Mouse (Mus musculus): ENCODE measurements around the gene Klri2.
"Not testable (repeated sequence)": the region's sequence is repeated elsewhere in the genome, so short reads cannot be mapped to it uniquely, and the experiment has no call there.

Gene Klri2

DNA sequence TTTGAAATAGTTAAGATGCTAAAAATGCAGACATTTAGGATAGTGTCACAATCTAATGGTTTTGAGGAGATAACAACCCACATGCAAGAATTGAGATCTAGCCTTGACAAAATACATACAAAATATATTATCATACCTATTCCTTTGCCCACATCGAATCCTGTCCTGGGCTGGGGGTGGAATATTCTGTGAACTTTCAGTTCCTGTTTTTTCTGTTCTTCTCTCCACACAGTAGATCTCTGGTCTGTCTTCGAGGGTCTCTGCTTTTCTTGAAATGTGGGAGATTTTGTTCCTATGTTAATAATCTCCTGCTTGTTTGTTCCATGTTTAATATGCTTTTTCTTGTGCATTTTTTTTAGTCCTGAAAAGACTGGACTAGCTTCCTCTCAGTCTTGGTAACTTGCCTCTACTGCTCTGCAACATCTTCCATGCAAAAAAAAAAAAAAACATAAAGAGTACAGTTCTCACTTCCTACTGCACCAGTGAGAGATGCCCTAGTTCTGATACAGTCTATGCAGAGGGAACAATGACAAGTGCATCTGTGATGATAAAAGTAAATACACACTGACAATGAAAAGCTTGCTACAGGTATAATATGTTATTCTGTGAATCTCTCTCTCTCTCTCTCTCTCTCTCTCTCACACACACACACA lies at the start of gene Klri2:
TSS of gene Klri2 (minus strand) at position 416 of the 653 bp plus-strand sequence.
- no peak for DNase-seq

DNA sequence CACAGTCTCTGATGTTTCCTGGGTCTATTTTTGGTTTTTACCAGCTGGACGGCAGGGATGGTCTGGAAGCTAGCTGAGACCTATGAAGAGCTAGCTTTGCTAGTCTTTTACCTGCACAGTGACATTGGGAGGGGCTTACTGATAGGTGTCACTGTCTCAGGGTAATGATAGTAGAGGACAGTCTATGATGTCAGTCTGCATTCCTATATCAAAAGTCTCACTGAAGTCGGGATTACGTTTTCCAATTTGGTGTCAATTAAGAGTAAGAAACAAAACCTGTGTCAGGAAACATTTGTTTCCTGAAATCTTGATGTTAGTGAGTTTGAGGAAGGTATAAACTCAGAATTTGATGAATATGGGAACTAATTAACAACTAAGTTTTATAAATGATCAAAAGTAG lies 43.9 kb upstream of the Klri2 start, which contains the start of gene Gm156:
TSS of gene Gm156 (minus strand) at position 101 of the 400 bp plus-strand sequence.
- not testable (repeated sequence) for DNase-seq

DNA sequence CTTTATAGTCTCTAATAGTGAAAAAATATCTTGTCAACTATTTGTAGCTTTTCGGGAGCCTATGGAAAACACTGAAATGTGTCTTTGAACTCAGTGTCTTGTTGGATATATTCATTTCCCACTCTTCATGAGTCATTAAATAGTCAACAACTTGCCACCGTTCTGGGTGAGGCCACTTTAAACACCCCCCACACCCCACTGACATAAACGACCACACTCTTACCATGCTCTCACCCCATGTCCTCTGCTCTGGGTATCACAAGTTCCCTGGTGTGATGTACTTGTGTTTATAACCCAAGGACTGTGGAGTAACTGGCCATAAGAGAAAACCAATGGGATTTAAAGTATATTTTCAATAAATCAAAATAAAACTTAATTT lies 7.4 kb upstream of the Klri2 start:
- DNase-seq: no peak

DNA sequence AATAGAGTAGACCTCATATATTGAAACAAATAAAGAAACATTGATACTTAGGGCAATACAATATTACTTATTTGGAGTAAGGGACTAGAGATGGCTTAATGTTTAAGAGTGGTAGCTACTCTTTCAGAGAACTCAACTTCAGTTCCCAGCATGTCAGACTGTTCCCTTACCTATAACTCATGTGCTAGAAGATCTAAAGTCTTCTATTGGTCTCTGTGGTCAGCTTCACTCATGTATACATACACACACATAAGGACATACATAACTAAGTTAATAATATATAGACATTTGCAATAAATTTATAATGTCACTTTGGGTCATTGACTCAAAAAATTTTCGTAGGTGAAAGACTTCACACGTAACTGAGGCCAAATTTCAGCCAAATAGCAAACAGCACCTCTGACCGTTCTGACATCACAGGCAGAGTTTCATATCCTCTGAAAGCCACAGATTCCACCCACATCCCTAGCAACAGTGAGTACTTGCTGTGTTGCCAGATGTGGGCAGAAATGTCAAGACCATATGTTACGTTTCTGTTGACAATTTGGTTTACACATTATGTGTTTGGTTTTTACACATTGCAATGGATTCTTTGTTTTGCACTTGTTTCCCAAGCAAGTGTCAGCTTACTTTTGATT lies 6.9 kb upstream of the Klri2 start:
- no peak for DNase-seq

DNA sequence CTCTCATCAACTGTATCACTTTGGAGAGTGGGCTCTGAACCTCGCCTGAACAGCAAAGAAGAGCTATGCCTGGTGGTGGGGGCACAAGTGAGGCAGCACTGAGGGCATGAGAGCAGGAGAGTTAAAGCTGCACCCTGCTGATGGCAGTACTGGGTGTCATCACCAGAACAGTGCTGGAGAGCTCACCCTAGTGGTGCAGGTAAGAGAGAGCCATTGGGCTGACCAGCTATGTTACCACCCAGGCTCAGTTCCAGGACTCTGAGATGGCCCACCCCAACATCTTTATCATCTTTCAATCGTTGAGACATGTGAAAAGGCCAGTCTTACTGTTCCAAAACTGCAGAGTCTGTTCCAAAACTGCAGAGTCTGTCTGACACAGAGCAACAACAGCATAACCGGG lies 5.9 kb upstream of the Klri2 start:
- no peak for DNase-seq

DNA sequence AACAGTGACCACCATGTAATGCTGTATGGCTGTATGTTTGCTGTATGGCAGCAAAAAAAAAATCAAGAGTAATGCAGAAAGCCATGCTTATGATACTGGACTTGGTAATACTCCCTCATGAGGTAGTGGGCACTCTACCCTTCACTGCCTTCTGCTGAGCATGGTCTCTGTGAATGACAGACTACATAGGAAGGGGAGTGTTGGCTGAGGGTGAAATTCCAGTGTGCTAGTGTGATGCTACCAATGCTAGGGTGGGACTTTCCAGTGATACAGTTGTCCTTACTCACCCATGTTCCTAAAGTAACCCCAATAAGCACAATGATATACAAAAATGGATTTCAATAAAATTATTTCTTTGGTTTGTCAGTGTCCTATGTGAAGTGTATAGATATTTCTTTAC lies 3.9 kb downstream of the Klri2 start:
- DNase-seq: no peak

DNA sequence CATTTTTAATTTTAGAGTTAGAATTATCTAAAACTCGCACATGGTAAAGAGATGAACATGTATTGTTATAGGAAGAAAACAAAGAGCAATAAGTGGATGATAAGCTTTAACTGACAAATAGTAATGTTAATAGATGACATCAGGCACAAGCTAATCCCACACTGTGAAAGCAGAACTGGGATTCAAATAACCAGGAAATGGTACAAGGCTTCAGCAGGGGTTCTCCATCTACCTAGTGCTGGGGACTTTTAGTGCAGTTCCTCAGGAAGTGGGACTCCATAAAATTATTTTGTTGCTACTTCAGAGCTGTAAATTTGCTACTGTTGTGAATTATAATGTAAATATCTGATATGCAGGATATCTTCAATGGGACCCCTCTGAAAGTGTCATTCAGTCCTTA lies 13.0 kb downstream of the Klri2 start:
- no peak for DNase-seq

DNA sequence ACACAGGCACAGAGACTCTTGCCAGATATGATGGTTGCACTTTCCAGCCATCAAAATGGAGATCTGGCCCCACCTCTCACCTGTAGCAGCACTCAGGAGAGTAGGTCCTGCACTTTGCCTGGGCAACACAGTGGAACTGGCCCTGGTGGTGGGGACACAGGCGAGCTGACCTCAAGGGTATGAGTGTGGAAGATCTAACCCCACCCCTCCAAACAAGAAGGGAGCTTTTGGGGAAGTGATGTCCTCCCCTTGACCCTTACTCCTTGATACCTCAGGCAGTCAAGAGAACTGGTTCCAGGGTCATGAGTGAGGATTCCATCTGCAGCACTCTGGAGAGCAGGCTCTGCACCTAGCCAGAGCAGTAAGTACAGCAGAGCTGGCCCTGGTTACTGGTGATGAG lies 18.9 kb downstream of the Klri2 start:
- no peak for DNase-seq

DNA sequence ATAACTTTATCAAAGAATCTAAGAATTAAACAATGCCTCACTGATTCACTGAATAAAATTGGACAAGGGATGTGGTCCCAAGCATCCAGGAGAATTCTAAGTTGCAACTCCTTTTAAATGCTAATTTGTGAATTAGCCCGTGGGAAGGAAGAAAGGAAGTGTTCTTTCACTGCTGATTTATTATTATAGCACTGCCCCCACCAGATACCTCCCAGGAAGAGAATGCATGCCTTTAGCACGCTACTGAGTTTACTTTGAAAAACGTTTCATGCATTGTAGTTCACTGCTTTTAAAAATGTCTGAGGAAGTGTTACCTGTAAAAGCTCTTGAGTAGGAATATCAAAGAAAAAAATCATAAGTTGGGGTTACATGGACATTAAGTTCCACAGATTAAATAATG lies 19.8 kb downstream of the Klri2 start:
- no peak for DNase-seq

DNA sequence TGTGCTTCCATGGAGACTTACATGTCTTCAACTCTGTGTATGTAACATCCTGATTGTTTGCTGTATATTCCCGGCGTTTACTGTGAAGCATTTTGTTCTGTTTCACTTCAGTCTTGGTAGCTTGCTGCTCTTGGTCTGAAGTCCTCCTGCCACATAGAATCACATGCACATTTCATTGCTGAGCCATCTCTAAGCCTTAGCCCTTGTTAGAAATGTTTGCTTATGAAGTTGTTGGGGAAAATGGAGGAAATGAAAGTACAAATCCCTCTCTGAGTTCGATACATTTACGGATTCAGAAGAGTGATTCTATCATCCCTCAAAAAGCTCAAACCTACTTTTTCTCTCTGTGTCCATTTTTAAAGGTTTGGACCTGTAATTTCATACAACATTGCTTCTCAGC lies 23.3 kb downstream of the Klri2 start, which contains the start of gene Klri1:
TSS of gene Klri1 (minus strand) at position 101 of the 400 bp plus-strand sequence.
- no peak for DNase-seq

DNA sequence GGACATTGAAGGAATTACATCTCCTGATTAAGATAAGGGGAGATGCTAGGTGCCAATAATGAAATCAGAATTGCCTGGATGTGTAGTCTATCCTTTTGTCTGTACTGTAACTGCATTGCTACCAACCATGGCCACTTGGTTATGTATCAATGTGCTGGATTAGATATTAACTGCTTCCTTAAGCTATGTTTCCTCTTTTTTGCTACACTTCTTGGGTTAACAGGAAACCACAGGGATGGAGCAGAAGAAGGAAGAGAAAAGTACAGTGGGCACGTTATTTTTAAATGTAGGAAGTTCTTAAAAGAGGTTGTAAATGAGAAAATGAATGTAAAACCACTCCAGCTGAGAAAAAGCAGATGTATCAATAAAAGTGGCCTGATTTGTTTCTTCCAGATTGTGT lies 26.7 kb downstream of the Klri2 start:
- DNase-seq: no peak

DNA sequence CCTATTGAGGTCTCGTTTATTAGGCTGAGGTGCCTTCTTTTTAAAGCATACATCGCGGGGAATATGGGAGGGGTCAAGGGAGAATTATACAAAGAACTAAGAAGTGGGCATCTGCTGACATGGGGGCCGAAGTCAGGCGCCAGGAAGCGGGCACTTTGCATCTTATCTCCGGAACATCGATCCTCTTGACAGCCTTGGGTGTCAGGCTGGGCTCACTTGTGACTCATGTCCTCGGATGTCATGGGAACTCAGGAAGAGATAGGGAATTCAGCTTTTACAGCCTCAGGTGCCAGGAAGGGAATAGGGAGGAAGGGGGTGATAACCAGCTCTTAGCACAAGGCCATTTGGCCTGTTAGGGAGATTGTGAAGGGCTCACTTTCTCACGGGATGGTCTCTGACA lies 48.8 kb downstream of the Klri2 start:
- not testable (repeated sequence) for DNase-seq

DNA sequence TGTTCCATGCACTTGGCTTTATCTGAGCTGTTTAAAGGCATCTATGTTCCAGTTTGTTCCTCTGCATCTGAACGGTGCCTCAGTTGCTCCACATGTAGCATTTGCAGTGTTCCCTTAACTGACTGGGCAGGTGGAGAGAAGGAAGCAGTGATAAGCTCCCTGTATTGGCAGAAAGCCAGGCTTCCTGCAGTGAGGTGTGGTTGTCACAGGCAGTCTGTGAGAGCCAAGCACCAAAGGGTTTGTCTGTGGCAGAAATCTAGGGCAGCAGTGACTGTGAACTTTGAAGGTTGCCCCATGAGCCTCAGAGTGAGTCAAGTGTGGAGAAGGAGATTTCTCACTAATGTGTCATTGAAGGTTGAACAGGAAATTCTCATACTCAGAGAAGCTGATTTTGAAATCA lies 59.9 kb downstream of the Klri2 start:
- DNase-seq: no peak

Measured in cerebellum, adult 9-10 months (tissue).